Mouse (Mus musculus) adipocyte (in vitro differentiated cells): Measurements from ENCODE around the gene Edn2.
A peak's percentile ranks its signal among the peaks of the same experiment; 100 is the strongest.

Source experiments
- DNase-seq: peaks from one replicate; pipeline ENCODE4 v3.0.0-alpha.2; 2016; ENCODE audit warnings: low spot score

The Edn2 gene

GRCm38 (mm10) chr4:120204357-120204942, 43.4 kb downstream of the Edn2 start:
- no peak for DNase-seq

DNA sequence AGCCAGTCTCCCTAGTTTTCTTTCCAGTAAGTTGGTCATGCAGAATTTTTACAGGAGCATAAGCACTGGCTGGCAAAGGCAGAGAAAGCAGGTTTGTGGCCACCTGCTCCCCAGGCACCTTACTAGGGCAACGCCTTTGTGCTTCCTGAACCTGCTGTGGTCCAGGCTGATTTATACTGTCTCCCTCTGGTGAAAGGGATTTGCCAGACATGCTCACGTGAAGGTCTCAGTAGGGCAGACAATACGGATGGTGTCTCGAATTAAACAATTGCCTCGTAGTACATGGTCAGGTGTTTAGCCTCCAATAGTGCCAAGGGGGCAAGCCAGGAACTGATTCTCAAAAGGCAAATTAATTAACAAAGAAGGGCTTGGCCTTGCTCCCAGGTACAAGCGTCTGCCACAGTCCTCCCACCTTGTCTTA, 45.5 kb downstream of the Edn2 start:
- DNase-seq, result no peak

DNA sequence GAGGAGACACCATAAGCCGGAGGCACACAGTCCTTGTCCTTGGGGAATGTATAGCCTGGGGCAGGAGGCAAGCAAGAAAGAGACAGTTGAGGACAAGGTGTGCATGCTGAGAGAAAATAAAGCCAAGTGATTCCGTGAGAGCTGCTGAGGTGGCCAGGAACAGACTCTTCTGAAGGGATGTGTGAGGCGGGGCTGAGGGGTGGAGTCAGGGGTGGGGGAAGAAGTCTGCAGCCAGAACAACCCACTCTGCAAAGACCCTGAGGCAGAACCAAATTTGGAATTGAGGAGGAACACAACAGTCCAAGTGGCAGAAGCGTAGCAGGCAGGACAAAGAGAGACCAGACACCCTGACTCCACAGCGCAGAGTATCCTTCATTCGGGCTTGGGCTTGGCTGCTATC, 51.1 kb downstream of the Edn2 start:
- no peak for DNase-seq

DNA sequence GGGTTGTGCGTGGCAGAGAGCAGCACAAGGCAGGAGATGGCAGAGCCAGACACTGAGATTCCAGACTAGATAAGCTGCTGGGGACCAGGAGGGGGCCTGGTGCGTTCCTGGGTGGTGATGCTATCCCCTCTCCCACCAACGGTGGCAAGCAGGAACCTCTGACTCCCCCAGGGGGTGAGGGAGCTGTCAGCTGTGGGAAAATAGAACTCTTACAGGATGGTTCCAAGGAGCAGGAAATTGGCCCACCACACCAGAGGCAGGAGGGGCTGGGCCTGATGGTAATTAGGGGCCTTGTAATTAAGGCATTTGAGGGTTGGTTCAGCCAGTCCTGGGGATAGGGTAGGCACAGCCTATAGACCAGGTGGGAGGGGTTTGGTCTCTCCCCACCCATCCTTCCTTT, 51.8 kb downstream of the Edn2 start:
- DNase-seq, result no peak

GRCm38 (mm10) chr4:120215915-120216591, 55.0 kb downstream of the Edn2 start:
- DNase-seq, result peak; percentile 76

- DNase-seq, result no peak
These were observed 55.9 kb downstream of the Edn2 start for GRCm38 (mm10) chr4:120216883-120217282.
